Mouse (Mus musculus): ENCODE results near the gene Rhox9.
"Not testable (repeated sequence)": the region's sequence is repeated elsewhere in the genome, so short reads cannot be mapped to it uniquely, and the experiment has no call there.

Gene Rhox9

DNA sequence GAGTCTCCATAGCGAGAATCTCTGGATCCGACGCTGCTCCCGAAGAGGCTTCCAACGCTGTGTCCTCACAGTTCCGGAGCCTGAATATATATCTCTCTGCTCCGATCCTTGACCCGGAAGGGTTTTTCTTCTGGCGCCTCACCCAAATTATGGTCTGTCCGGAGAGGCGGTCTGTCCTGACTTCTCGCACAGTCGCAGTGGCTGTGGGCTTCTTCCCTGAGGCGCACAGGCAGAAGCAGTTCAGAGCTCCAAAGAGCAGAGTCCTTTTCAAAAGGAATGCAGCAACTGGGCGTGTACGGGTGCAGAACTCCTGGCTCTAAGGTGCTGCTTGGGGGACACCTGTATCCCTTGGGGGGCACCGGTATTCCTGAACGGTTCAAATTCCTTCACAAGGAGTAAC, at the start of gene Rhox9:
Gene Rhox9, minus strand, starts transcription at position 101 of the 400 bp plus-strand sequence.
- not testable (repeated sequence) for DNase-seq

DNA sequence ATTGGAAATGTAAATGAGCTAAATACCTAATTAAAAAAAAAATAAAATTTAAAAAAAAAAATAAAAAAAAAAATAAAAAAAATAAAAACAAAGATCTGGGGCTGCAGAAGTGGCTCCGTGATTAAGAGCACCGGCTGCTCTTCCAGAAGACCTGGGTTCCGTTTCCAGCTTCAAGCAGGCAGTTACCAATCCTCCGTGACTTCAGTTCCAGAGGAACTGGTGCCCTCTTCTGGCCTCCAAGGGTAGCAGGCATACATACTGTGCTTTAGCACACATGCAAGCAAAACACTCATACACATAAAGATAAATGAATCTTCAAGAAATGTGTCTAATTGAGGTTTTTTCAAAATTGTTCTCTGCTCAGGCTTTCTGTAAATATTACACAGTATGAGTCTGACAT, 14.7 kb upstream of the Rhox9 start:
- DNase-seq, result no peak

DNA sequence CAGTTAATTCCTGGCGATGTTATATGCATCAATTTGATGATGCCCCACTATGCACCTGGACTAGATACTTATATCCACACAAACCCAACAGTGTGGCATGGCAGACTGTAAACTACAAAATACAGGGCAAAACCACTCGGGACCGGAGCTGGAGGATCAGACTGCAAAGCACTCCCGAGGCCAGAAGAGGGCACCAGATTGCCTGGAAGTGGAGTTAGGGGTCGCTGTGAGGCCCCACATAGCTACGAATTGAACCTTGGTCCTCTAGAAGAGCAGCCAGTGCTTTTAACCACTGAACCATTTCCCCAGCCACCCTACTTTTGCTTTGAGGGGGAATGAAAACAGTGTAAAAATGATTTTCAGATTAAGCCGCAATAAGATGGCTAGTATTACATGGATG, 7.0 kb upstream of the Rhox9 start:
- DNase-seq, result no peak

DNA sequence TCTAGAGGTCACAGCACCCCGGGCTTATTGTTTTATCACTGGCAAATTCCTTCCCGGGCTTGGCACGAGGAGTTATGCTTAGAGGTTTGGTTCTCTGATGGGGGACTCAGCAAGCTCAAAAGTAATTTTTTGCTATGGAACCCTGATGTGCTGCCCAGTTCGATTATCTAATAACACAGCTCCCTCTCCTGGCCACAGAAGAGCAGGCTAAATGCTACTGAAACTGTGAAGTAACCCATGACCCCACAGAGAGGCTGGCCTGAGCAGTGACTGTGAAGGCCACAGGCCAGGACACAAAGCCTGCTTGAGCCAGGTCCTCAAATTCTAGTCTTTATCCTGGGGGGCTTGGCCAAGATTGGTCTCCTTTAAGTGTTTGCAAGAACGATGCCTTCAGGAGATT, 2.2 kb upstream of the Rhox9 start:
- no peak for DNase-seq

DNA sequence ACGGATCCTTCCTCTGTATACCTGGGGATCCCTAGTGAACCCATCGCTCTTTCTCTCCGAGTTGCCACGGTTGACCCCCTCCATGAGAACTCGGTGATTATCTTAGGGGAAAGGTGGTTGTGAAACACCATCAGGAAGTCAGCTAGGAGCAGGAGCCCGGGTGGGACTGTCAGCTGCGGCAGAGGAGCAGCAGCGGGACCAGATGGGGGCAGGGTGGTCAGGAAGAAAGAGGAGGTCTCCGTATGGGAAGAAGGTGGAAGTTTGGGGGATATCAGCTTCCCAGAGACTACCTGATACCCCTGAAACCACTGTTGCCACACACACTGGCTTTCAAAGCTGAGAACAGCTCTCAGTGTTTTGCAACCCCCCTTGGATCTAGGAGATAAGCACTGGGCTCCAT, 4.4 kb downstream of the Rhox9 start, which contains the start of gene Rhox7b:
Gene Rhox7b, minus strand, starts transcription at position 101 of the 400 bp plus-strand sequence.
- not testable (repeated sequence) for DNase-seq

DNA sequence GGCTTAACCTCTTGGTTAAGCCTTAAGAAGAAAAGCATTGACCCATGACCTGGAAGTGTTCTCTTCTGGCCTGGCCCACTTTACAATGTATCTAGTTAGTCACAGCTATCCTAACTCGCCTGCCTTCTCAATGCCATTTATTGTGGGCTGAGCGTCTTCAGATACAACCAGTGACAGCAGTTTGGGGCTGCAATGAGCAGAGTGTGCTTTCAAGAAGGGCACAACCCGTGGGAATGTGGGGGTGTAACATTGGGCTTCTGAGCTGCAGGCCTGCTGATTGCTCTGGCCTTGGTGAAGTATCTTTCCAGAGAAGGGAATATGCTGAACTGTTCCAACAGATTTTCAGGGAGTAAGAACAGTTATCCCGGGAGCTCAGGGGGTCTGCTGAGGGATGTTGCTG, 22.7 kb downstream of the Rhox9 start, which contains the start of gene Rhox8:
Gene Rhox8, minus strand, starts transcription at position 101 of the 400 bp plus-strand sequence.
- DNase-seq, result no peak

DNA sequence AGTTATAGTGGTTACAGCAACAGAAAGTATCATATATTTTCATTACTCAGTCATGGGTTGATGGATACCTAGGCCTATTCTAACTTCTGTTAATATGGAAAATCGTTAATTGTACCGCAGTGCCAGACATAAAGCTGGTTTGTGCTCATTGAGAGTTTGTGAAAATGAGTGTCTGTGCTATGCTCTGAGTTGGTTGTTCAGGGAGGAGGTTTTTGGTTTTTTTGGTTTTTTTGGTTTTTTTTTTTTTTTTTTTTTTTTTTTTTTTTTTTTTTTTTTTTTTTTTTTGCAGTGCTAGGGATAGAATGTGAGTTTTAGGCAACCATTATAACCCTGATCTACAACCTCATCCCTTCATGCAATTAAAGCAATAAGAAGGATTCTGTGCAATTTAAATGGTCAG, 29.9 kb downstream of the Rhox9 start:
- DNase-seq, result no peak
